Mouse (Mus musculus): ENCODE measurements around the gene Gfod1.

The Gfod1 gene

GRCm38 (mm10) chr13:43261287-43261686 is 42.7 kb downstream of the Gfod1 start:
- DNase-seq = no peak

GRCm38 (mm10) chr13:43260731-43261130 is 43.2 kb downstream of the Gfod1 start:
- DNase-seq = no peak

GRCm38 (mm10) chr13:43256447-43256846 is 47.5 kb downstream of the Gfod1 start:
- DNase-seq = no peak

GRCm38 (mm10) chr13:43253526-43253925 is 50.4 kb downstream of the Gfod1 start:
- peak; percentile 63 for DNase-seq

GRCm38 (mm10) chr13:43252105-43252790 is 51.7 kb downstream of the Gfod1 start:
- DNase-seq = no peak

GRCm38 (mm10) chr13:43251391-43251790 is 52.6 kb downstream of the Gfod1 start:
- no peak for DNase-seq

GRCm38 (mm10) chr13:43250653-43251052 is 53.3 kb downstream of the Gfod1 start:
- DNase-seq = no peak

- no peak for DNase-seq
These were observed 53.9 kb downstream of the Gfod1 start for GRCm38 (mm10) chr13:43250106-43250505.

GRCm38 (mm10) chr13:43248381-43248780 is 55.6 kb downstream of the Gfod1 start:
- DNase-seq = no peak

- DNase-seq = no peak
These were observed 57.1 kb downstream of the Gfod1 start for GRCm38 (mm10) chr13:43246876-43247275.

- peak; percentile 40 for DNase-seq
These were observed 60.2 kb downstream of the Gfod1 start for GRCm38 (mm10) chr13:43243793-43244192.

- no peak for DNase-seq
These were observed 60.7 kb downstream of the Gfod1 start for GRCm38 (mm10) chr13:43243240-43243639.

- DNase-seq = no peak
These were observed 62.2 kb downstream of the Gfod1 start for GRCm38 (mm10) chr13:43241750-43242149.

- DNase-seq = peak; percentile 57
These were observed 62.9 kb downstream of the Gfod1 start for GRCm38 (mm10) chr13:43241069-43241468.

- DNase-seq = peak; percentile 65
These were observed 64.2 kb downstream of the Gfod1 start for GRCm38 (mm10) chr13:43239790-43240216.

GRCm38 (mm10) chr13:43236630-43237029 is 67.3 kb downstream of the Gfod1 start:
- peak; percentile 61 for DNase-seq

GRCm38 (mm10) chr13:43235982-43236381 is 68.0 kb downstream of the Gfod1 start:
- no peak for DNase-seq

- no peak for DNase-seq
These were observed 68.4 kb downstream of the Gfod1 start for GRCm38 (mm10) chr13:43235586-43235910.

GRCm38 (mm10) chr13:43234869-43235585 is 68.9 kb downstream of the Gfod1 start:
- no peak for DNase-seq

- DNase-seq = no peak
These were observed 70.6 kb downstream of the Gfod1 start for GRCm38 (mm10) chr13:43233331-43233730.

GRCm38 (mm10) chr13:43231965-43232860 is 71.8 kb downstream of the Gfod1 start:
- DNase-seq = peak; percentile 74

- no peak for DNase-seq
These were observed 73.1 kb downstream of the Gfod1 start for GRCm38 (mm10) chr13:43230842-43231241.

- DNase-seq = no peak
These were observed 73.7 kb downstream of the Gfod1 start for GRCm38 (mm10) chr13:43230238-43230637.

Measured in kidney, postnatal 10 days (tissue).